In genomic region chr14:33991971-33992370, GRCm38 (mm10) we compare ENCODE assay signal across 38 mouse cellular contexts. TPM values are rescaled to one million over a fixed set of nuclear protein-coding genes. Genes with fewer than 3 reads are reported as not detected.
DNase-seq lines count a peak whose midpoint lies in the region.
"Had no signal": no experiment of that assay in that cellular context is flagged by ENCODE, and none has a peak within 500 bp of the region (broad histone marks: within the 10 kb centered on the region; RNA-seq: fewer than 3 reads in every experiment).

No protein-coding gene starts in this region.

- no peaks in the 10 kb centered on the region for H3K36me3 ChIP-seq in heart, embryonic 10.5 days
- H3K36me3 ChIP-seq in limb, embryonic 10.5 days: no peaks in the 10 kb centered on the region
- no peaks in the 10 kb centered on the region for H3K36me3 ChIP-seq in forebrain, embryonic 10.5 days (replicated peaks)
- H3K36me3 ChIP-seq: embryonic facial prominence, embryonic 13.5 days; forebrain, embryonic 12.5 days; G1E; heart, embryonic 12.5 days; limb, embryonic 13.5 days; midbrain, embryonic 12.5 days had no signal

- no peaks in the 10 kb centered on the region for H3K9me3 ChIP-seq in heart, embryonic 10.5 days
- H3K9me3 ChIP-seq in limb, embryonic 10.5 days (replicated peaks): no peaks in the 10 kb centered on the region
- H3K9me3 ChIP-seq in forebrain, embryonic 10.5 days: no peaks in the 10 kb centered on the region
- H3K9me3 ChIP-seq: embryonic facial prominence, embryonic 13.5 days; forebrain, embryonic 12.5 days; heart, embryonic 12.5 days; limb, embryonic 13.5 days; midbrain, embryonic 12.5 days had no signal

- 69% methylated on average over 4 of the region's 4 CpGs for WGBS in heart, embryonic 10.5 days
- 79% methylated on average over 4 of the region's 4 CpGs for WGBS in limb, embryonic 10.5 days
- 88% methylated on average over 4 of the region's 4 CpGs for WGBS in forebrain, embryonic 10.5 days

- H3K4me1 ChIP-seq in heart, embryonic 10.5 days: peaks cover 16% of the 10 kb centered on the region
- H3K4me1 ChIP-seq in limb, embryonic 10.5 days: peaks cover 4% of the 10 kb centered on the region
- 0 out of 2 replicates have a peak, but pooled peaks cover 5% of the 10 kb centered on the region for H3K4me1 ChIP-seq in forebrain, embryonic 10.5 days
- H3K4me1 ChIP-seq: embryonic facial prominence, embryonic 13.5 days; forebrain, embryonic 12.5 days; megakaryocyte, embryonic 14.5 days; midbrain, embryonic 12.5 days had no signal

- no peak overlapping the region for H3K27ac ChIP-seq in heart, embryonic 10.5 days
- no peak overlapping the region for H3K27ac ChIP-seq in limb, embryonic 10.5 days
- H3K27ac ChIP-seq in forebrain, embryonic 10.5 days: no peak overlapping the region
- H3K27ac ChIP-seq: embryonic facial prominence, embryonic 13.5 days; forebrain, embryonic 12.5 days; hindbrain, embryonic 14.5 days; left cerebral cortex, adult 2 months; limb, embryonic 13.5 days; midbrain, embryonic 12.5 days had no signal

- peaks cover 21% of the 10 kb centered on the region for H3K27me3 ChIP-seq in heart, embryonic 10.5 days (ENCODE audit: insufficient read depth, poor library complexity, severe bottlenecking)
- H3K27me3 ChIP-seq in limb, embryonic 10.5 days (ENCODE audit: low read depth, poor library complexity, severe bottlenecking): 0 out of 2 replicates have a peak, but pooled peaks cover 4% of the 10 kb centered on the region
- no peaks in the 10 kb centered on the region for H3K27me3 ChIP-seq in forebrain, embryonic 10.5 days (ENCODE audit: poor library complexity, severe bottlenecking)
- H3K27me3 ChIP-seq: embryonic facial prominence, embryonic 13.5 days; forebrain, embryonic 12.5 days; heart, embryonic 12.5 days; megakaryocyte, embryonic 14.5 days; midbrain, embryonic 12.5 days had no signal

- intact Hi-C loops in heart, postnatal 36 days (cut with DNase I): no loop called here

- H3K4me3 ChIP-seq in heart, embryonic 10.5 days: no peak overlapping the region
- no peak overlapping the region for H3K4me3 ChIP-seq in limb, embryonic 10.5 days
- H3K4me3 ChIP-seq in forebrain, embryonic 10.5 days: no peak overlapping the region
- H3K4me3 ChIP-seq: embryonic facial prominence, embryonic 13.5 days; forebrain, embryonic 12.5 days; heart, embryonic 12.5 days; left cerebral cortex, adult 2 months; limb, embryonic 13.5 days; megakaryocyte, embryonic 14.5 days; midbrain, embryonic 12.5 days had no signal

- DNase-seq in heart, embryonic 10.5 days (ENCODE audit: low spot score): peak; percentile 51
- DNase-seq in heart, postnatal 36 days: no peak
- DNase-seq in cerebellum, adult 11-12 months: peak; percentile 87
- peak; percentile 90 for DNase-seq in cerebellum, adult 9-11 months
- DNase-seq in limb, embryonic 10.5 days (ENCODE audit: low spot score): peak; percentile 22
- DNase-seq in kidney, postnatal 10 days: no peak
- no peak for DNase-seq in forebrain, embryonic 10.5 days (ENCODE audit: extremely low spot score, low spot score)
- DNase-seq: adrenal gland, postnatal 10 days; gastrocnemius, postnatal 14 days; kidney, adult 11 months; kidney, postnatal 25 days; lung, postnatal 4 days; thymus, postnatal 25 days had no signal

RNA-seq across cellular contexts. Expression of gene Zfp488, which starts 13.4 kb away (rescaled TPM):
- polyA plus RNA-seq in heart, embryonic 10.5 days (2016; fragmentation: Nextera tagmentation; extraction: Ambion mirVana): 0.03 and 0.12 TPM in 2 replicates
- total RNA-seq in heart, postnatal 36 days (2021): not detected
- polyA plus RNA-seq in limb, embryonic 10.5 days (2016; fragmentation: Nextera tagmentation; extraction: Ambion mirVana): 0.04 and 0.08 TPM in 2 replicates
- polyA plus RNA-seq in forebrain, embryonic 10.5 days (2016; fragmentation: Nextera tagmentation; extraction: Ambion mirVana): 0.06 and 0.11 TPM in 2 replicates
- total RNA-seq: common myeloid progenitor, adult 5-6 weeks; granulocyte monocyte progenitor cell, adult 5-6 weeks; hematopoietic stem cell, adult 5-6 weeks; monocyte, adult 5-6 weeks had no signal
- polyA plus RNA-seq: G1E; heart, embryonic 12.5 days; heart, postnatal 0 days; kidney, embryonic 14.5 days; liver, embryonic 16.5 days; lung, embryonic 16.5 days; small intestine, adult 2 months had no signal

RNA-seq across cellular contexts. Expression of gene Gm30083, which starts 23.0 kb away (rescaled TPM):
- polyA plus RNA-seq in heart, embryonic 10.5 days (2016; fragmentation: Nextera tagmentation; extraction: Ambion mirVana): not detected in 2 replicates
- not detected for total RNA-seq in heart, postnatal 36 days (2021)
- not detected in 2 replicates for polyA plus RNA-seq in limb, embryonic 10.5 days (2016; fragmentation: Nextera tagmentation; extraction: Ambion mirVana)
- not detected in 2 replicates for polyA plus RNA-seq in forebrain, embryonic 10.5 days (2016; fragmentation: Nextera tagmentation; extraction: Ambion mirVana)
- total RNA-seq: adrenal gland, postnatal 10 days; common myeloid progenitor, adult 5-6 weeks; G1E; gastrocnemius, postnatal 14 days; granulocyte monocyte progenitor cell, adult 5-6 weeks; hematopoietic stem cell, adult 5-6 weeks; layer of hippocampus, adult 18-20 months; layer of hippocampus, postnatal 14 days; left cerebral cortex, adult 2 months; left cerebral cortex, postnatal 25 days; monocyte, adult 5-6 weeks had no signal
- polyA plus RNA-seq: embryonic facial prominence, embryonic 13.5 days; forebrain, embryonic 12.5 days; G1E; heart, embryonic 12.5 days; heart, postnatal 0 days; hindbrain, embryonic 14.5 days; kidney, embryonic 14.5 days; limb, embryonic 13.5 days; liver, embryonic 11.5 days; liver, embryonic 16.5 days; lung, embryonic 16.5 days; midbrain, embryonic 12.5 days; neural tube, embryonic 14.5 days; small intestine, adult 2 months; stomach, embryonic 14.5 days had no signal

RNA-seq across cellular contexts. Expression of gene Gm5460, which starts 24.6 kb away (rescaled TPM):
- not detected in 2 replicates for polyA plus RNA-seq in heart, embryonic 10.5 days (2016; fragmentation: Nextera tagmentation; extraction: Ambion mirVana)
- not detected for total RNA-seq in heart, postnatal 36 days (2021)
- not detected in 2 replicates for polyA plus RNA-seq in limb, embryonic 10.5 days (2016; fragmentation: Nextera tagmentation; extraction: Ambion mirVana)
- not detected in 2 replicates for polyA plus RNA-seq in forebrain, embryonic 10.5 days (2016; fragmentation: Nextera tagmentation; extraction: Ambion mirVana)
- total RNA-seq: common myeloid progenitor, adult 5-6 weeks; G1E; gastrocnemius, postnatal 14 days; granulocyte monocyte progenitor cell, adult 5-6 weeks; hematopoietic stem cell, adult 5-6 weeks; layer of hippocampus, adult 18-20 months; layer of hippocampus, postnatal 14 days; left cerebral cortex, adult 2 months; left cerebral cortex, postnatal 25 days; monocyte, adult 5-6 weeks had no signal
- polyA plus RNA-seq: embryonic facial prominence, embryonic 13.5 days; forebrain, embryonic 12.5 days; G1E; heart, embryonic 12.5 days; hindbrain, embryonic 14.5 days; kidney, embryonic 14.5 days; limb, embryonic 13.5 days; liver, embryonic 11.5 days; liver, embryonic 16.5 days; lung, embryonic 16.5 days; midbrain, embryonic 12.5 days; neural tube, embryonic 14.5 days; small intestine, adult 2 months; stomach, embryonic 14.5 days had no signal

RNA-seq across cellular contexts. Expression of gene Rbp3, which starts 38.2 kb away (rescaled TPM):
- 0.05 and 0.36 TPM in 2 replicates for polyA plus RNA-seq in heart, embryonic 10.5 days (2016; fragmentation: Nextera tagmentation; extraction: Ambion mirVana)
- total RNA-seq in heart, postnatal 36 days (2021): not detected
- not detected in 2 replicates for polyA plus RNA-seq in limb, embryonic 10.5 days (2016; fragmentation: Nextera tagmentation; extraction: Ambion mirVana)
- not detected in 2 replicates for polyA plus RNA-seq in forebrain, embryonic 10.5 days (2016; fragmentation: Nextera tagmentation; extraction: Ambion mirVana)
- total RNA-seq: common myeloid progenitor, adult 5-6 weeks; gastrocnemius, postnatal 14 days; granulocyte monocyte progenitor cell, adult 5-6 weeks; hematopoietic stem cell, adult 5-6 weeks; left cerebral cortex, adult 2 months; monocyte, adult 5-6 weeks had no signal
- polyA plus RNA-seq: embryonic facial prominence, embryonic 13.5 days; forebrain, embryonic 12.5 days; G1E; heart, postnatal 0 days; hindbrain, embryonic 14.5 days; kidney, embryonic 14.5 days; limb, embryonic 13.5 days; lung, embryonic 16.5 days; neural tube, embryonic 14.5 days; small intestine, adult 2 months; stomach, embryonic 14.5 days had no signal

RNA-seq across cellular contexts. Expression of gene Gdf2, which starts 51.1 kb away (rescaled TPM):
- 0.69 and 4.3 TPM in 2 replicates for polyA plus RNA-seq in heart, embryonic 10.5 days (2016; fragmentation: Nextera tagmentation; extraction: Ambion mirVana)
- under 1 TPM; 0.16 to 0.19 TPM for total RNA-seq in heart, postnatal 36 days (2021)
- 0.09 TPM in 1 of 2 replicates, not detected in the other for polyA plus RNA-seq in limb, embryonic 10.5 days (2016; fragmentation: Nextera tagmentation; extraction: Ambion mirVana)
- not detected in 2 replicates for polyA plus RNA-seq in forebrain, embryonic 10.5 days (2016; fragmentation: Nextera tagmentation; extraction: Ambion mirVana)
- total RNA-seq: common myeloid progenitor, adult 5-6 weeks; gastrocnemius, postnatal 14 days; granulocyte monocyte progenitor cell, adult 5-6 weeks; hematopoietic stem cell, adult 5-6 weeks; layer of hippocampus, adult 18-20 months; layer of hippocampus, postnatal 14 days; left cerebral cortex, adult 2 months; left cerebral cortex, postnatal 25 days; monocyte, adult 5-6 weeks had no signal
- polyA plus RNA-seq: forebrain, embryonic 12.5 days; G1E; kidney, embryonic 14.5 days; limb, embryonic 13.5 days; midbrain, embryonic 12.5 days; neural tube, embryonic 14.5 days; small intestine, adult 2 months; stomach, embryonic 14.5 days; testis, adult 2 months had no signal

Comparison
In these comparisons a context has a peak if more than half of its experiments do, and no peak if none do; other contexts are left out.
1. DNase-seq: peak in heart, embryonic 10.5 days (single experiment), cerebellum, adult 11-12 months (single experiment), cerebellum, adult 9-11 months (single experiment) and limb, embryonic 10.5 days (single experiment); none in heart, postnatal 36 days (0 of 2), kidney, postnatal 10 days (single experiment) and forebrain, embryonic 10.5 days (single experiment).